Mouse (Mus musculus) pancreas, adult 10 weeks (tissue): ENCODE measurements around the gene Isca1. TPM values are rescaled to one million over a fixed set of nuclear protein-coding genes. Genes with fewer than 3 reads are reported as not detected.

Source experiments
- polyA plus RNA-seq: library from polyadenylated mRNA; stranded (reverse); fragments of 350-450 nt; fragmentation: Illumina TruSeq; extraction: RNeasy Lipid Tissue Mini Kit (QIAGEN cat#74804); gene quantifications from one replicate; pipeline ENCODE4 v1.2.3, GENCODE M21; 2015; ENCODE audit warnings: low read depth, low replicate concordance; ENCODE audit not compliant: insufficient read depth

The Isca1 gene
- polyA plus RNA-seq, result 24.3 TPM

DNA sequence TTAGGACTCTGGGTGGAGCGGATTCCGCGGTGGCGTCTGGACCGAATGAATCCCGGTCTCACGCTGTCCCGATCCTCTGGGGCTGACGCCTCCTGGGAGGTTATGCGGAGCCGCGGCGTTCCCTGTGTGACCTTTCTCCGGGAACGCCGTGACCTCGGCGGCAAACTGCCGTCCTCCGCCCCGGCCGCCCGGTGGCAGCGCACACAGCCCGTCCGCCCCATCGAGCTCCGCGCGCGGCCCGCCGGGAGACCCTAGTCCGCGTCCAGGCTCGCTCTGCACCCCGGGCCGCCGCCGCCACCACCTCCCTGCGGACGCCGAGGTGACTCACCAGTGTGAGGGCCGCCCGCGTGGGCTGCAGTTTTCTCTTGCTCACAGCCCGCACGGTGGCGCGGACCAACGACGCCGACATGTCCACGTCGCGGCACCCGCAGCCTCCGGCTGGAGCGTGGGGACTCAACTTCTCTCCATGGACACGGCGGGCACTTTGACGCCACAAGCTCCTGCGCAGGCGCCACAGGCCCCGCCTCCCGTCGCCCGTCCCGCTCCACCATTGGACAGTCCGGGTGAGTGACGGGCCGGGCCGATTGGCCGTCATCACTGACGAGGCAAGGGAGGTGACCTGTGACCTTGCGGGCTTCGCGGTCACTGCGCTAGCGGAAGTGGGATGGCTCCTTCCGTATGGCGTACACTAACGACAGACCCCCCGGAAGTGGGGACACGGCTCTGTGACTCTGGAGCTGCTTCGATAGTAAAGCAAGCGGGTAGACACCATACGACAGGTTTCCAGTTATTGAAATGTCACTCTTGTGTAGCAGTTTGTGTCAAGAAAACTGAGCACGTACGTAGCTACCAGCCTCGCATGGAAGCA lies at the start of gene Isca1:
Gene Isca1, minus strand, starts transcription at position 515 of the 868 bp plus-strand sequence.

DNA sequence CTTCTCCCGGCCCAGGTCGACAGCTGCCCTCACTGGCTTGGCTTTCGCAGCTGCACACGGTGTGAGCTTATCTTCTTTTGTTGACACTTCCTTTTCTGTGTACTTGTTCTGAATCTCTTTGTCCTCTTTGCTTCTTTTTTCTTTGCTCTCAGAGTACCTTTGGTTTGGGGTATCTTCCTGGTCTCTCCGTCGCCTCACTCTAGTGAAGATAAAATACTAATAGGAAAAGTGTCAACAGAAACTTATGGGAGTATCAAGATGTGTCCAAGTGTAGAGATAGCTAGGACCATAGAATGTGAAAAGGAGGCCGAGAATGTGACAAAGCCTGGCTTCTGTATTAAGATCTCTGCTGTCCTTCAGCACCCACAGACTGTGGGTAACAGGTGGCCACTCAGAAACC lies 12.5 kb upstream of the Isca1 start, which contains the start of gene Gm49354:
Gene Gm49354, minus strand, starts transcription at position 101 of the 400 bp plus-strand sequence.

DNA sequence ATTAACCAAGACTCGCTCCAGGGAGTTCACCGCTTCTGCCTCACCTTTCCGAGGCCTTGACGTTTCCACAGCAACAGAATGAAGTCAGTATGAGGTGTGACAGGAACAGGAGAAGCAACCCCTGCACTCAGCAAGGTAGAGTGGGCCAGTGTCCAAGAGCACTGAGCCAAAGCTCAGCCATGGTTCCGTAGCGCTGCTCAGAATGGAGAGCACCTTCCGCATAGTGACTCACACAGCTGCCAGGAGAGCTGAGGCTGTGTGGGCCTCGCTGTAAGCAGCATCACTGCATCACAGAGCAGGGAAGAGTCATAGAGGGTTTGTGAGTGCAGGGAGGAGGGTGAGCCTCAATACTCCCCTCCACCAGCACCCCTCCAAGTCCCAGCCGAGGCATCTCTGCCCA lies 22.9 kb downstream of the Isca1 start, which contains the start of gene 1700014D04Rik:
Gene 1700014D04Rik, minus strand, starts transcription at position 42 of the 400 bp plus-strand sequence.

DNA sequence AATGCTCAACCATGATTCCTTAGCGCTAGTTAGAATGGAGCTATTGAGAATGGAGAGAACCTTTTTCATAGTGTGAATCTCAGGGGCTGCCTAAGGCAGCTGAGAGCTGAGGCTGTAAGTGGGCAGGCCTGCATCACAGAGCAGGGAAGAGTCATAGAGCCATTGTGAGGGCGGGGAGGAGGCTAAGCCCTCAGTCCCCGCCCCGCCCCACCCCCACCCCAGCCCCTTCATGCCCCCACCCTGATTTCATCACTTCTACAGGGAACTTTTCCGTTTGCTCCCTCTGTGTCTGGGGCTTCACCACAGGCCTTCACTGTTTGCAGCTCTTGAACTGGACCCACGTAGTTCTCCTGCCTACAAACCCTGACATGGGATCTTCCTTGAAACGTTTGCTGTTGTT lies 38.0 kb downstream of the Isca1 start, which contains the start of gene Spata31d1d:
Gene Spata31d1d, minus strand, starts transcription at position 101 of the 400 bp plus-strand sequence.

DNA sequence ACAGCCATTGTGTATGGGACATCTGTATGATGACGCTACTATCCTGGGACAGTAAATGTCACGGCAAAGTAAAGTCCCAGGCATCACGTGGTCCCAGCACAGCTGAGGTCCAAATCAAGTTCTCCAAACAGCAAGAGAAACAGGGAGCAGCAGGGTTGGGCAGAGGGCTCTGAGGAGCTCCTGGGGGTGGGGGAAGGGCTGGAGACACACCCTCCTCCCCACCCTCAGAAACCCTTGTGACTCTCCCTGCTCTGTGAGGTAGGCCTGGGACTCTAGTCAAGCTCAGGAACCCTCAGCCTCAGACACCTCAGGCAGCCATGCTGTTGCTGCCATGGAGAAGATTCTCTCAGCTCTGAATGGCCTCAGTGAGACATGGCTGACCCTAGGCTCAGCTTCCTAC lies 57.6 kb downstream of the Isca1 start, which contains the start of gene Spata31d1b:
Gene Spata31d1b, plus strand, starts transcription at position 301 of the 400 bp plus-strand sequence.

DNA sequence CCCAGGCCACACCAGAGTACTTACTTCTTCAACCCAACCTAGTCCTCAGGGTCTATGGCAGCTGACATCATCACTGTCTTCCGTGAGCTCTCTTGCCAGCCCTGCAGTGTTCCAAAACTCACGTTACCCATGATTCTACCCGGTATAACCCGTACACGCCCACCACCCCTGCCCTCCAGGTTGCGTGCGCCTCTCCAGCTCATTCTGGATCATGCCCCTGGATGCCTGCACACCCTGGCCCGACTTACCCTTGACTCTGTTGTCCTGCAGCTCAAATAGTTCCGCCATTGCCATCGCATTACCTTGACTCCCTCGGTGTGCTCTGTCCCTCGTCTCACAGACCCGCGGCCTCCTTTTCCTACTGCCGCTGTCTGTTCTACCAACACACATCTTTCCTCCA lies 59.4 kb downstream of the Isca1 start, which contains the start of gene Spata31d1a:
Gene Spata31d1a, minus strand, starts transcription at position 101 of the 400 bp plus-strand sequence.

Other genes starting within 250 kb of the Isca1 start
- 35.9 TPM for gene Agtpbp1, start 184.6 kb downstream of the Isca1 start, polyA plus RNA-seq
- gene Naa35, start 184.6 kb downstream of the Isca1 start, polyA plus RNA-seq, result 26.7 TPM
- 4.8 TPM for gene Golm1, start 94.0 kb downstream of the Isca1 start, polyA plus RNA-seq
- not detected for gene 4921517D22Rik, start 75.7 kb downstream of the Isca1 start, polyA plus RNA-seq
- not detected for gene Spata31d1a, start 59.5 kb downstream of the Isca1 start, polyA plus RNA-seq
- not detected for gene Spata31d1b, start 57.5 kb downstream of the Isca1 start, polyA plus RNA-seq
- gene Spata31d1d, start 38.1 kb downstream of the Isca1 start, polyA plus RNA-seq, result not detected
- gene 1700014D04Rik, start 23.1 kb downstream of the Isca1 start, polyA plus RNA-seq, result not detected
- not detected for gene Gm49354, start 12.4 kb upstream of the Isca1 start, polyA plus RNA-seq
- gene Tut7, start 53.3 kb upstream of the Isca1 start, polyA plus RNA-seq, result 14.3 TPM